Mouse (Mus musculus) C2C12 (cell line): ENCODE results near the gene Dip2c.

ENCODE experiments used
- CTCF ChIP-seq: IDR thresholded peaks from one replicate; pipeline ENCODE4 v1.5.1; 2011; ENCODE audit not compliant: control insufficient read depth, insufficient read depth, insufficient read length
- USF1 ChIP-seq: IDR thresholded peaks from one replicate; pipeline ENCODE4 v1.6.1; 2011; ENCODE audit warnings: low read depth, mild to moderate bottlenecking, control low read depth, moderate library complexity

- TF ChIP-seq CTCF (no peak), USF1 (no peak)
Measured at GRCm38 (mm10) chr13:9431441-9431840, 155.1 kb downstream of the Dip2c start.
